Mouse (Mus musculus) lung, adult 2 months (tissue): ENCODE results near the gene Ube3a.

Experiments used
- CTCF ChIP-seq: fragments of 200-500 bp; IDR thresholded peaks from 2 replicates; pipeline ENCODE4 v1.5.1; 2011; ENCODE audit warnings: mild to moderate bottlenecking, low read length, control low read depth; ENCODE audit not compliant: insufficient read depth
- POLR2A ChIP-seq: fragments of 200-500 bp; IDR thresholded peaks from 2 replicates; pipeline ENCODE4 v1.6.1; 2011; ENCODE audit warnings: low read depth, mild to moderate bottlenecking, control low read depth, low read length, borderline replicate concordance; ENCODE audit errors: extremely low read depth

DNA sequence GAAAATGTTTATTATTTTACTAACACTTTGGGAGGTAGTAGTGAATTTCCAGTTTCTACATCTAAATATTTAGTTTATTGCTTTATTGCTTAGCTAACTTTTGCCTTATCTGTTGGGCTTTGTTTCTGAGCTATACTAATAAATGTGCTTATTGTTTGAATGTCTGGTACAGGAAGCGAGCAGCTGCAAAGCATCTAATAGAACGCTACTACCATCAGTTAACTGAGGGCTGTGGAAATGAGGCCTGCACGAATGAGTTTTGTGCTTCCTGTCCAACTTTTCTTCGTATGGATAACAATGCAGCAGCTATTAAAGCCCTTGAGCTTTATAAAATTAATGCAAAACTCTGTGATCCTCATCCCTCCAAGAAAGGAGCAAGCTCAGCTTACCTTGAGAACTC lies 43.2 kb downstream of the Ube3a start:
- TF ChIP-seq POLR2A: no peak
- TF ChIP-seq CTCF: no peak
